Mouse (Mus musculus) hindbrain, embryonic 12.5 days (tissue): ENCODE results near the gene Upf2. TPM values are rescaled to one million over a fixed set of nuclear protein-coding genes. Genes with fewer than 3 reads are reported as not detected.
"Not testable (repeated sequence)": the region's sequence is repeated elsewhere in the genome, so short reads cannot be mapped to it uniquely, and the experiment has no call there.

Experiments
- ATAC-seq: fragments of 200-750 bp; cut with Nextera tagmentation; 2 replicates; pipeline ENCODE4 v1.8.0; 2017; ENCODE audit warnings: moderate TSS enrichment; ENCODE audit not compliant: low FRiP score
- H3K27ac ChIP-seq: fragments of 300-500 bp; sonication (generic); 2 replicates; pipeline ENCODE4 v1.5.1; 2016; ENCODE audit warnings: mild to moderate bottlenecking
- H3K27me3 ChIP-seq: fragments of 300-500 bp; sonication (generic); 2 replicates; pipeline ENCODE4 v1.6.1; 2016; ENCODE audit warnings: mild to moderate bottlenecking
- H3K36me3 ChIP-seq: fragments of 300-500 bp; sonication (generic); 2 replicates; pipeline ENCODE4 v1.6.1; 2016; ENCODE audit warnings: mild to moderate bottlenecking
- H3K4me1 ChIP-seq: fragments of 300-500 bp; sonication (generic); 2 replicates; pipeline ENCODE4 v1.6.1; 2016
- H3K4me2 ChIP-seq: fragments of 300-500 bp; sonication (generic); replicated peaks from 2 replicates; pipeline ENCODE4 v1.6.1; 2016; ENCODE audit warnings: mild to moderate bottlenecking
- H3K4me3 ChIP-seq: fragments of 300-500 bp; sonication (generic); 2 replicates; pipeline ENCODE4 v1.5.1; 2016; ENCODE audit warnings: mild to moderate bottlenecking
- H3K9ac ChIP-seq: fragments of 300-500 bp; sonication (generic); 2 replicates; pipeline ENCODE4 v1.6.1; 2016; ENCODE audit warnings: mild to moderate bottlenecking, moderate library complexity
- H3K9me3 ChIP-seq: fragments of 300-500 bp; sonication (generic); replicated peaks from 2 replicates; pipeline ENCODE4 v1.6.1; 2016; ENCODE audit warnings: mild to moderate bottlenecking
- WGBS: fragments of 180-500 bp; shearing (Covaris S2); methylation state at CpG from one replicate; pipeline ENCODE4 v1.1.7; 2016; 5-methylcytosine and 5-hydroxymethylcytosine counted together
- polyA plus RNA-seq: library from polyadenylated mRNA; unstranded; fragments of >200 nt; fragmentation: Nextera tagmentation; extraction: Ambion mirVana; gene quantifications from 2 replicates; pipeline ENCODE4 v1.2.1, GENCODE M21; 2016

Upf2 gene
- polyA plus RNA-seq, 1 experiment from 2014 or later: 12.9 TPM

- H3K36me3 ChIP-seq: no peaks in the 10 kb centered on the region
- no peak overlapping the region for H3K4me2 ChIP-seq
- H3K9me3 ChIP-seq: no peaks in the 10 kb centered on the region
- H3K27me3 ChIP-seq: no peaks in the 10 kb centered on the region
- no peak overlapping the region for H3K9ac ChIP-seq
- 88% methylated on average over 4 of the region's 4 CpGs for WGBS
- no peak overlapping the region for H3K27ac ChIP-seq
- H3K4me1 ChIP-seq: no peaks in the 10 kb centered on the region
- ATAC-seq: no peak
- no peak overlapping the region for H3K4me3 ChIP-seq
Measured at GRCm38 (mm10) chr2:5936550-5936949, 14.7 kb upstream of the Upf2 start.

GRCm38 (mm10) chr2:5939319-5939718 lies 11.9 kb upstream of the Upf2 start:
- WGBS: 94% methylated on average over 3 of the region's 3 CpGs
- no peaks in the 10 kb centered on the region for H3K27me3 ChIP-seq

GRCm38 (mm10) chr2:5939911-5940310 lies 11.4 kb upstream of the Upf2 start:
- no peaks in the 10 kb centered on the region for H3K4me1 ChIP-seq
- no peaks in the 10 kb centered on the region for H3K9me3 ChIP-seq
- no peak overlapping the region for H3K9ac ChIP-seq
- no peak overlapping the region for H3K27ac ChIP-seq
- no peak for ATAC-seq
- no peak overlapping the region for H3K4me2 ChIP-seq
- H3K4me3 ChIP-seq: no peak overlapping the region
- WGBS: 87% methylated on average over 14 of the region's 14 CpGs
- no peaks in the 10 kb centered on the region for H3K36me3 ChIP-seq
- no peaks in the 10 kb centered on the region for H3K27me3 ChIP-seq

More at GRCm38 (mm10) chr2:5939319-5939718, 11.9 kb upstream of the Upf2 start:
- no peaks in the 10 kb centered on the region for H3K9me3 ChIP-seq
- H3K4me2 ChIP-seq: no peak overlapping the region
- ATAC-seq: no peak
- no peaks in the 10 kb centered on the region for H3K4me1 ChIP-seq
- no peak overlapping the region for H3K4me3 ChIP-seq
- H3K36me3 ChIP-seq: no peaks in the 10 kb centered on the region
- H3K9ac ChIP-seq: no peak overlapping the region
- no peak overlapping the region for H3K27ac ChIP-seq

GRCm38 (mm10) chr2:5940936-5941335 lies 10.3 kb upstream of the Upf2 start:
- no peak overlapping the region for H3K27ac ChIP-seq
- no peaks in the 10 kb centered on the region for H3K27me3 ChIP-seq
- ATAC-seq: no peak
- no peaks in the 10 kb centered on the region for H3K36me3 ChIP-seq
- no peak overlapping the region for H3K4me2 ChIP-seq
- 97% methylated on average over 9 of the region's 9 CpGs for WGBS
- H3K4me3 ChIP-seq: no peak overlapping the region
- H3K9me3 ChIP-seq: no peaks in the 10 kb centered on the region
- no peak overlapping the region for H3K9ac ChIP-seq
- H3K4me1 ChIP-seq: no peaks in the 10 kb centered on the region

GRCm38 (mm10) chr2:5941861-5942415 lies 9.3 kb upstream of the Upf2 start:
- no peaks in the 10 kb centered on the region for H3K36me3 ChIP-seq
- H3K9me3 ChIP-seq: no peaks in the 10 kb centered on the region
- WGBS: 57% methylated on average over 11 of the region's 11 CpGs
- no peaks in the 10 kb centered on the region for H3K4me1 ChIP-seq
- H3K27me3 ChIP-seq: no peaks in the 10 kb centered on the region
- peak overlapping the region; percentile 52 for H3K4me3 ChIP-seq
- peak overlapping the region; percentile 67 for H3K4me2 ChIP-seq
- H3K9ac ChIP-seq: peak overlapping the region; percentile 67
- ATAC-seq: peak; percentile 18; the same call in 1 of the 2 replicates
- H3K27ac ChIP-seq: no peak overlapping the region

- WGBS: under 1% methylated on average over 36 of the region's 36 CpGs
- H3K4me3 ChIP-seq: peak within 1 kb of the TSS; percentile 52
- peak; percentile 98 for ATAC-seq
- no peaks in the 10 kb centered on the region for H3K4me1 ChIP-seq
- no peaks in the 10 kb centered on the region for H3K9me3 ChIP-seq
- H3K36me3 ChIP-seq: no peaks in the 10 kb centered on the region
- H3K9ac ChIP-seq: peak within 1 kb of the TSS; percentile 67
- H3K27me3 ChIP-seq: no peaks in the 10 kb centered on the region
- H3K27ac ChIP-seq: no peak within 1 kb of the TSS; the same call in 1 of the 2 replicates
- H3K4me2 ChIP-seq: peak within 1 kb of the TSS; percentile 67
Measured at GRCm38 (mm10) chr2:5942416-5943032, 8.7 kb upstream of the Upf2 start, which contains the start of gene Dhtkd1. Dhtkd1 (minus strand) TSS chr2:5942792.

GRCm38 (mm10) chr2:5943071-5943470 lies 8.2 kb upstream of the Upf2 start:
- H3K4me2 ChIP-seq: peak overlapping the region; percentile 67
- no peaks in the 10 kb centered on the region for H3K4me1 ChIP-seq
- H3K27ac ChIP-seq: no peak overlapping the region
- no peaks in the 10 kb centered on the region for H3K9me3 ChIP-seq
- no peaks in the 10 kb centered on the region for H3K36me3 ChIP-seq
- WGBS: 38% methylated on average over 4 of the region's 4 CpGs
- no peaks in the 10 kb centered on the region for H3K27me3 ChIP-seq
- H3K4me3 ChIP-seq: peak overlapping the region; percentile 52
- H3K9ac ChIP-seq: no peak overlapping the region
- ATAC-seq: peak; percentile 24; the same call in 1 of the 2 replicates

- Histone ChIP-seq H3K27ac (no peak overlapping the region), H3K4me1 (peaks cover 4% of the 10 kb centered on the region), H3K27me3 (no peaks in the 10 kb centered on the region), H3K9me3 (no peaks in the 10 kb centered on the region), H3K4me2 (no peak overlapping the region), H3K36me3 (no peaks in the 10 kb centered on the region), H3K4me3 (no peak overlapping the region), H3K9ac (no peak overlapping the region)
- 91% methylated on average over 1 of the region's 1 CpGs for WGBS
- no peak for ATAC-seq
Measured at GRCm38 (mm10) chr2:5945629-5946028, 5.6 kb upstream of the Upf2 start.

GRCm38 (mm10) chr2:5946876-5947275 lies 4.4 kb upstream of the Upf2 start:
- Histone ChIP-seq H3K4me3 (no peak overlapping the region), H3K9me3 (no peaks in the 10 kb centered on the region), H3K4me1 (peaks cover 4% of the 10 kb centered on the region), H3K27me3 (no peaks in the 10 kb centered on the region), H3K4me2 (no peak overlapping the region), H3K36me3 (no peaks in the 10 kb centered on the region), H3K9ac (no peak overlapping the region), H3K27ac (no peak overlapping the region)
- no peak for ATAC-seq
- WGBS: 89% methylated on average over 3 of the region's 3 CpGs

- Histone ChIP-seq H3K4me2 (no peak overlapping the region), H3K4me1 (peaks cover 12% of the 10 kb centered on the region), H3K27me3 (no peaks in the 10 kb centered on the region), H3K36me3 (no peaks in the 10 kb centered on the region), H3K9ac (no peak overlapping the region), H3K4me3 (no peak overlapping the region), H3K27ac (no peak overlapping the region), H3K9me3 (no peaks in the 10 kb centered on the region)
- no peak for ATAC-seq
- 81% methylated on average over 2 of the region's 2 CpGs for WGBS
Measured at GRCm38 (mm10) chr2:5948964-5949363, 2.3 kb upstream of the Upf2 start.

GRCm38 (mm10) chr2:5949821-5950220 lies 1.4 kb upstream of the Upf2 start:
- H3K27me3 ChIP-seq, H3K9ac ChIP-seq, ATAC-seq, H3K9me3 ChIP-seq, H3K27ac ChIP-seq, H3K36me3 ChIP-seq: not testable (repeated sequence)
- 96% methylated on average over 9 of the region's 9 CpGs for WGBS
- H3K4me1 ChIP-seq: peaks cover 12% of the 10 kb centered on the region
- peak overlapping the region; percentile 91; the same call in 1 of the 2 replicates for H3K4me3 ChIP-seq
- peak overlapping the region; percentile 66 for H3K4me2 ChIP-seq

GRCm38 (mm10) chr2:5950305-5950704 lies 964 bp upstream of the Upf2 start:
- 12% methylated on average over 6 of the region's 6 CpGs for WGBS
- H3K4me1 ChIP-seq: peaks cover 12% of the 10 kb centered on the region
- no peak for ATAC-seq

More at GRCm38 (mm10) chr2:5950305-5950704, 964 bp upstream of the Upf2 start:
- H3K4me2 ChIP-seq: peak overlapping the region; percentile 66
- H3K27me3 ChIP-seq: no peaks in the 10 kb centered on the region
- H3K9ac ChIP-seq: peak overlapping the region; percentile 68
- H3K9me3 ChIP-seq: no peaks in the 10 kb centered on the region
- peak overlapping the region; percentile 91 for H3K4me3 ChIP-seq
- no peaks in the 10 kb centered on the region for H3K36me3 ChIP-seq
- H3K27ac ChIP-seq: peak overlapping the region; percentile 71
